Mouse (Mus musculus) limb, embryonic 15.5 days (tissue): ENCODE measurements at regions not wholly inside any gene's neighbourhood (a gene's known extent, or its start where the extent isn't known, plus 50 kb on each side); places are given as distances from the start of the nearest gene placed in this dataset.

Experiments used
- ATAC-seq: fragments of 200-750 bp; cut with Nextera tagmentation; 2 replicates; pipeline ENCODE4 v1.8.0; 2017; ENCODE audit warnings: low read depth, moderate TSS enrichment; ENCODE audit not compliant: insufficient number of reproducible peaks, low FRiP score, low TSS enrichment
- H3K27ac ChIP-seq: fragments of 300-500 bp; sonication (generic); 2 replicates; pipeline ENCODE4 v1.5.1; 2015; ENCODE audit warnings: moderate library complexity, mild to moderate bottlenecking, inconsistent platforms
- H3K27me3 ChIP-seq: fragments of 300-500 bp; sonication (generic); 2 replicates; pipeline ENCODE4 v1.6.1; 2015; ENCODE audit warnings: inconsistent platforms
- H3K36me3 ChIP-seq: fragments of 300-500 bp; sonication (generic); 2 replicates; pipeline ENCODE4 v1.6.1; 2015; ENCODE audit warnings: inconsistent platforms
- H3K4me1 ChIP-seq: fragments of 300-500 bp; sonication (generic); 2 replicates; pipeline ENCODE4 v1.6.1; 2015; ENCODE audit warnings: inconsistent platforms
- H3K4me2 ChIP-seq: fragments of 300-500 bp; sonication (generic); 2 replicates; pipeline ENCODE4 v1.6.1; 2015; ENCODE audit warnings: mild to moderate bottlenecking, inconsistent platforms
- H3K4me3 ChIP-seq: fragments of 300-500 bp; sonication (generic); 2 replicates; pipeline ENCODE4 v1.5.1; 2015; ENCODE audit warnings: mild to moderate bottlenecking, inconsistent platforms
- H3K9ac ChIP-seq: fragments of 300-500 bp; sonication (generic); 2 replicates; pipeline ENCODE4 v1.6.1; 2015; ENCODE audit warnings: inconsistent platforms
- H3K9me3 ChIP-seq: fragments of 300-500 bp; sonication (generic); 2 replicates; pipeline ENCODE4 v1.6.1; 2016; ENCODE audit warnings: inconsistent platforms
- WGBS: fragments of 180-500 bp; shearing (Covaris S2); methylation state at CpG from one replicate; pipeline ENCODE4 v1.1.7; 2015; 5-methylcytosine and 5-hydroxymethylcytosine counted together

DNA sequence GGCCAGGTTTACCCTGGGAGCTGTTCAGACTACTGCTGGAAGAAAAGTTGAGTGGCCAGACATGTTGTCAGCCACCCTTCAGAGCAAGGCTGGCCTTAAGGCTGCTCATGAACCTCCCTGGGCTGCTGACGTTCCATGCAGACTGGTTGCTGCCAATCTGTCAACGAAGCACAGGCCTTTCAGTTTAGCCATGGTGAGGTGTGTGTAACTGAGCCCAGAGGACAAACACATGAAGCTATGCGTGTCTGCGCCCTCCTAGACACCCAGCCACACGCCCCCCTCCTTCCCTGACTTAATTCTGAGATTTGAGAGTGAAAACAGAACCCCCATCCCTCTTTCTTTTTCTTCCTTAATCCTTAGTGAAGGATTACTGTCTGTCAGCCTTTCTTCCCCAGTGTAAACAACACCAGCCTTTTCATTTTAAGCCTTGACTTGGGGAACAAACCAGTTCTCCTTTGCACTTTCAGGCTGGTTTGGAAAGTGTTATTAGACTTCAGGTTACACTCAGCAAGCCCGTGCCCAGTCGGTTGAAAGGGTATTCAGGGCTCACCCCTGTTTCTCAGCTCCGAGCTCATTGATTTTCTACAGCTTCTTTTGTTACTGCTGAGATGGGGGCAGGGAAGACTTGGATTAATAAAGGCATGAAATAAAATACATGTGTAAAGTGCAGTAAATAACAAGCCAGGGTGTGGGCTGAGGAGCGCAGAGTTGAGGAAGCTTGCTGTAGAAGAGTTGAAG is 379.4 kb downstream of the Dmrt2 start:
- no peak for ATAC-seq
- no peaks in the 10 kb centered on the region for H3K9me3 ChIP-seq
- H3K27ac ChIP-seq = no peak overlapping the region
- H3K4me2 ChIP-seq = no peak overlapping the region
- H3K36me3 ChIP-seq = no peaks in the 10 kb centered on the region
- 46% methylated on average over 9 of the region's 9 CpGs for WGBS
- no peak overlapping the region for H3K9ac ChIP-seq
- no peaks in the 10 kb centered on the region for H3K4me1 ChIP-seq
- H3K4me3 ChIP-seq = no peak overlapping the region
- H3K27me3 ChIP-seq = no peaks in the 10 kb centered on the region

DNA sequence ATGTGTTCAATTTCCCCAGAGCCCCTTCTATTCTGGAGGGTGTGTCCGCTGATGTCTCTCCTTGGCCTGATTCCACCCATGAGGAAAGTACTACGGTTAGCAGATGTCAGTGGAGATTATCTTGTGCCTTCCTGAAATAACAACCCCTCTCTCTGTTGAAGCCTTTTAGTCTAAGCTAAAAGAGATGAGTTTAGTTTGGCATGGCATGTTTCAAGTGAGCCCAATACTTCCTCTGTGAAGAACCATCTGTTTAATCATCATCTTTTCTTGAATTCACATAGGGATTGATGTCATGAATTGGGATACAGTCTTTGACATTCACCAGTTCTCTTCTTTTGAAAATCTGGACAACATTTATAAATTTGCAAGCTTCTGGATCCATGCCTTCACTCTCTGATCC is 387.5 kb downstream of the Dmrt2 start:
- no peak overlapping the region for H3K4me2 ChIP-seq
- no peaks in the 10 kb centered on the region for H3K4me1 ChIP-seq
- WGBS = 63% methylated on average over 2 of the region's 2 CpGs
- no peak overlapping the region for H3K27ac ChIP-seq
- no peak for ATAC-seq
- no peaks in the 10 kb centered on the region for H3K27me3 ChIP-seq
- H3K9me3 ChIP-seq = no peaks in the 10 kb centered on the region
- H3K36me3 ChIP-seq = no peaks in the 10 kb centered on the region
- no peak overlapping the region for H3K4me3 ChIP-seq
- H3K9ac ChIP-seq = no peak overlapping the region

DNA sequence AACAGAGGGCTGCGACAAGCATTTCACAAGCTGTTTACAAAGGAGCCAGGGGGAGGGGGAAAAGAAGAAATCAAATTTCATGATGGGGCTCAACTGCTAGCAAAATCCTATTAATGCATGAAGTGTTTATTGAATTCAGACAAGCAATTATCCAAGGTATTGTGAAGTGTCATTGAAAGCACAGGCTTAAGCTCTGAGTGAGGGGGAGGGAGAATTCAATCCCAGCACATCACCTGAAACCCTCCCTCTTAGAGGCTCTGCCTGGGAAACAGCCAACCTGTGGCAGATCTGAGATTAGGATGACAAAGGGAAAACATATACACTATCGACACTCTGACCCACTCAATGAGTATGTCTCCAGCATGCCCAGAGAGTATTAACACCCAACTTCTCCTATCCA is 396.3 kb downstream of the Dmrt2 start:
- H3K4me1 ChIP-seq = no peaks in the 10 kb centered on the region
- H3K4me2 ChIP-seq = no peak overlapping the region
- no peak overlapping the region for H3K9ac ChIP-seq
- 58% methylated on average over 2 of the region's 2 CpGs for WGBS
- no peaks in the 10 kb centered on the region for H3K36me3 ChIP-seq
- no peak overlapping the region for H3K27ac ChIP-seq
- no peaks in the 10 kb centered on the region for H3K27me3 ChIP-seq
- no peak for ATAC-seq
- no peak overlapping the region for H3K4me3 ChIP-seq
- H3K9me3 ChIP-seq = no peaks in the 10 kb centered on the region

GRCm38 (mm10) chr19:26069908-26070307 is 397.7 kb downstream of the Dmrt2 start:
- no peaks in the 10 kb centered on the region for H3K4me1 ChIP-seq
- H3K4me2 ChIP-seq = no peak overlapping the region
- H3K9me3 ChIP-seq = no peaks in the 10 kb centered on the region
- ATAC-seq = no peak
- no peak overlapping the region for H3K4me3 ChIP-seq
- no peak overlapping the region for H3K27ac ChIP-seq
- H3K9ac ChIP-seq = no peak overlapping the region
- H3K27me3 ChIP-seq = no peaks in the 10 kb centered on the region
- no peaks in the 10 kb centered on the region for H3K36me3 ChIP-seq
- 89% methylated on average over 3 of the region's 3 CpGs for WGBS

- H3K9ac ChIP-seq = no peak overlapping the region
- H3K36me3 ChIP-seq = no peaks in the 10 kb centered on the region
- no peaks in the 10 kb centered on the region for H3K4me1 ChIP-seq
- H3K27me3 ChIP-seq = no peaks in the 10 kb centered on the region
- no peak overlapping the region for H3K4me3 ChIP-seq
- H3K9me3 ChIP-seq = no peaks in the 10 kb centered on the region
- 74% methylated on average over 3 of the region's 3 CpGs for WGBS
- no peak overlapping the region for H3K4me2 ChIP-seq
- H3K27ac ChIP-seq = no peak overlapping the region
- no peak for ATAC-seq
Measured at GRCm38 (mm10) chr19:26088318-26088717, 416.1 kb downstream of the Dmrt2 start.

GRCm38 (mm10) chr19:26091386-26091785 is 419.2 kb downstream of the Dmrt2 start:
- WGBS = 72% methylated on average over 8 of the region's 8 CpGs
- Histone ChIP-seq H3K4me2 (no peak overlapping the region), H3K9me3 (no peaks in the 10 kb centered on the region), H3K27ac (no peak overlapping the region), H3K27me3 (no peaks in the 10 kb centered on the region), H3K4me1 (no peaks in the 10 kb centered on the region), H3K4me3 (no peak overlapping the region), H3K36me3 (no peaks in the 10 kb centered on the region), H3K9ac (no peak overlapping the region)
- ATAC-seq = no peak

DNA sequence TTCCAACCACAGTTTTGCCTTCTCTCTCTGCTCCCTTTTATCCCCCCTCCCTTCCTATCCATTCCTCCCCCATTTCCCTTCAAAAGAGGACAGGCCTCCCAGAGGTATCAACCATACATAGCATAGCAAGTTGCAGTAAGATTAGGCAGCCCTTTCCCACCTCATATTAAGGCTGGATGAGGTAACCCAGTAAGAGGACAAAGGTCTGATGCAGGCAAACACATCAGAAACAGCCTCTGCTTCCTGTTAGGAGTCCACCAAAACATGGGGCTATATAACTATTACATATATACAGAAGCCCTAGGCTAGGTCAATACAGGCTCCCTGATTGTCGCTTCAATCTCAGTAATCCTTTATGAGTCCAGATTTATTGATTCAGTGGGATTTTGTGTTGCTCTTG is 421.6 kb downstream of the Dmrt2 start:
- no peak for ATAC-seq
- H3K27me3 ChIP-seq = no peaks in the 10 kb centered on the region
- H3K9ac ChIP-seq = no peak overlapping the region
- H3K4me2 ChIP-seq = no peak overlapping the region
- H3K4me1 ChIP-seq = no peaks in the 10 kb centered on the region
- no peak overlapping the region for H3K27ac ChIP-seq
- WGBS = 86% methylated on average over 1 of the region's 1 CpGs
- H3K9me3 ChIP-seq = no peaks in the 10 kb centered on the region
- H3K36me3 ChIP-seq = no peaks in the 10 kb centered on the region
- H3K4me3 ChIP-seq = no peak overlapping the region

DNA sequence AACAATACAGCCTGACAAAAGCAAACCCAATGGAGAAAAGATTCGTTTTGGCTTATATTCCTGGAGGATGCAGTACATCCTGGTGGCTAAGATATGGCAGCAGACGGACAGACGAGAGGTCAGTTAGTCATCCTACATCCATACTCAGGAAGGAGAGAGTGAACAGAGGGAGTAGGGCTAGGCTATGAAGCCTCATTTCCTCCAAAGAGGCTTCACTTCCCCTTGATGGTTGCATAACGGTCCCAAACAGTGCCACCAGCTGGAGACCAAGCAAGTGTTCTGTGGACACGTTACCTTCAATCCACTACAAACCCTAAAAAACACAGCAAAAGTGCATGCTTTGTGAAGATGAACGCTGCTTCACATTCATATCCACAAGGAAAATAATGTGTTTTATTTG is 442.1 kb downstream of the Dmrt2 start:
- ATAC-seq = no peak
- H3K27me3 ChIP-seq = no peaks in the 10 kb centered on the region
- no peaks in the 10 kb centered on the region for H3K36me3 ChIP-seq
- no peak overlapping the region for H3K4me2 ChIP-seq
- H3K9ac ChIP-seq = no peak overlapping the region
- no peaks in the 10 kb centered on the region for H3K4me1 ChIP-seq
- WGBS = 83% methylated on average over 6 of the region's 6 CpGs
- H3K4me3 ChIP-seq = no peak overlapping the region
- no peaks in the 10 kb centered on the region for H3K9me3 ChIP-seq
- no peak overlapping the region for H3K27ac ChIP-seq

DNA sequence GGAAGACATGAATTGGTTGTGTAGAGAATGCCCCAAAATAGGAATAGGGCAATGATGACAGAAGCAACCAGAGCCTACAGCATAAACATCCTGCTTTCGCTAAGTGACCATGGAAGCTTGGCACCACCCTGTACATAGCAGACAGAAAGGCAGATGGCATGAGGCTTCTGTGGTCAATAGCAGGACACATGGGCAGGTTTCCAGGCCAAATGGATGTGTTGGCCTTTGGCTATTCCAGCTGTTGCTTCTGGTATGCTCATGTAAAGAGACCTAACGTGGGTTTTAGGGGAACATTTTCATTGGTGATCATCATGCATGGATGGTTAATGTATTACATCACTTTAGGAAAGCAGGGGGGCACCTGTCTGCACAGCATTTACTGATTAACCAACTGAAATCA is 456.2 kb downstream of the Dmrt2 start:
- WGBS = 64% methylated on average over 2 of the region's 2 CpGs

GRCm38 (mm10) chr19:26134385-26134784 is 462.2 kb downstream of the Dmrt2 start:
- Histone ChIP-seq H3K9me3 (no peaks in the 10 kb centered on the region), H3K4me2 (no peak overlapping the region), H3K4me3 (no peak overlapping the region), H3K36me3 (no peaks in the 10 kb centered on the region), H3K27me3 (no peaks in the 10 kb centered on the region), H3K4me1 (0 out of 2 replicates have a peak, but pooled peaks cover 3% of the 10 kb centered on the region), H3K27ac (no peak overlapping the region), H3K9ac (no peak overlapping the region)
- WGBS = 70% methylated on average over 4 of the region's 4 CpGs
- no peak for ATAC-seq

More for the DNA sequence above, 456.2 kb downstream of the Dmrt2 start:
- H3K4me3 ChIP-seq = no peak overlapping the region
- H3K4me2 ChIP-seq = no peak overlapping the region
- ATAC-seq = no peak
- H3K27me3 ChIP-seq = no peaks in the 10 kb centered on the region
- no peak overlapping the region for H3K9ac ChIP-seq
- no peaks in the 10 kb centered on the region for H3K36me3 ChIP-seq
- no peaks in the 10 kb centered on the region for H3K4me1 ChIP-seq
- no peak overlapping the region for H3K27ac ChIP-seq
- no peaks in the 10 kb centered on the region for H3K9me3 ChIP-seq

- no peak for ATAC-seq
- 10% methylated on average over 2 of the region's 2 CpGs for WGBS
- Histone ChIP-seq H3K9me3 (no peaks in the 10 kb centered on the region), H3K27ac (no peak overlapping the region), H3K4me2 (no peak overlapping the region), H3K4me3 (no peak overlapping the region), H3K4me1 (0 out of 2 replicates have a peak, but pooled peaks cover 3% of the 10 kb centered on the region), H3K27me3 (no peaks in the 10 kb centered on the region), H3K36me3 (no peaks in the 10 kb centered on the region), H3K9ac (no peak overlapping the region)
Measured at GRCm38 (mm10) chr19:26135398-26136104, 463.3 kb downstream of the Dmrt2 start.

DNA sequence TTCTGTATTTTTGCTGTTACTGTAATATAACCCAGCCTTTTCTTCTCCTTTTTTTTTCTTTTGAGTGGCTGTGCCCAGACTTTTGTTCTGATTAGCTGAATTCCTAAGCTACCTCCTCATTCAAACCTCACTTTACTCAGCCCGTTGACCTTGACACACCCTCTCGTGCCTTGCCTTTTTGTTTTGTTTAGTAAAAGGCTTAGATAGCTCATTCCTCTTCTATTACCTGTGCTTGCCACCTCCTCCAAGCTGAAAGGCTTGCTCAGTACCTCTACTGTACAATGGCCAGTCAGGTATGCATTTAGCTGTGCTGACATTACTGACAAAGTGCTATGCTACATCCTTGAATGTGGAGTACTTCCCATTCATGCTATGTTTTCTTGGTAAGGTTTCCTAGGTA is 464.2 kb upstream of the Smarca2 start:
- Histone ChIP-seq H3K4me2 (no peak overlapping the region), H3K27ac (no peak overlapping the region), H3K9ac (no peak overlapping the region), H3K9me3 (no peaks in the 10 kb centered on the region), H3K36me3 (no peaks in the 10 kb centered on the region), H3K4me3 (no peak overlapping the region), H3K4me1 (0 out of 2 replicates have a peak, but pooled peaks cover 3% of the 10 kb centered on the region), H3K27me3 (no peaks in the 10 kb centered on the region)
- no peak for ATAC-seq
- WGBS = 63% methylated on average over 2 of the region's 2 CpGs
